Mouse (Mus musculus) G1E (cell line): ENCODE results near the gene Clint1.

Source experiments
- CTCF ChIP-seq: IDR thresholded peaks from 2 replicates; pipeline ENCODE4 v1.5.1; 2012; ENCODE audit warnings: low read depth, low read length, inconsistent platforms, mixed read lengths
- GATA1 ChIP-seq: IDR thresholded peaks from 2 replicates; pipeline ENCODE4 v1.6.1; 2012; ENCODE audit warnings: borderline replicate concordance, low read length, inconsistent platforms, mixed read lengths
- POLR2AphosphoS5 ChIP-seq: IDR thresholded peaks from 2 replicates; pipeline ENCODE4 v1.6.1; 2012; ENCODE audit warnings: low read depth, low read length, inconsistent platforms; ENCODE audit not compliant: insufficient replicate concordance

DNA sequence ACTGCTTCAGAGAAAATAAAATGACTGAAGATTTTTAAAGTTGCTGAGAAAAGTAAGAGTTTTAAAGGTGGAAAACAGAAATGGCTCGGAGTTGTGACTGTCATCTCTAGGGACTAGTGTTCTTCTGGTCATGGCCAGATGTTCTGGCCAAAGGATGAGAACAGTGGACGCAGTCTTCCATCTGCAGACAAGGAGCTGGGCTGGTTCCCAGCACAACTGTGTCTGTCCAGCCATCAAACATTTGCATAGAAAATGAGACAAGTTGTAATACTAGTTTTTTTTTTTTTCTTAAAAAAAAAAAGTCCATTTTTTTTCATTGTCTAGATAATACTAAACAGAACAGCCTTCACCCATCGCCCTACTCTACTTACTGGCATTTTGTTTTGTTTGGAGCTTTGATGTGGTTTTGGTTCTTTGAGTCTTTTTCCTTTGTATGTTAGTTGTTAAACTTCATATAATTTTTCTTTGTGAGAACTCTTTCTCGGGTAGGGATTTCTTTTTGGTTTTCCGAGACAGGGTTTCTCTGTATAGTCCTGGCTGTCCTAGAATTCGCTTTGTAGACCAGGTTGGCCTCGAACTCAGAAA, 23.6 kb downstream of the Clint1 start:
- no peak for TF ChIP-seq CTCF
- TF ChIP-seq GATA1: no peak
- TF ChIP-seq POLR2AphosphoS5: no peak
